8 mouse cellular contexts compared by ENCODE assay signal in the genomic region with DNA sequence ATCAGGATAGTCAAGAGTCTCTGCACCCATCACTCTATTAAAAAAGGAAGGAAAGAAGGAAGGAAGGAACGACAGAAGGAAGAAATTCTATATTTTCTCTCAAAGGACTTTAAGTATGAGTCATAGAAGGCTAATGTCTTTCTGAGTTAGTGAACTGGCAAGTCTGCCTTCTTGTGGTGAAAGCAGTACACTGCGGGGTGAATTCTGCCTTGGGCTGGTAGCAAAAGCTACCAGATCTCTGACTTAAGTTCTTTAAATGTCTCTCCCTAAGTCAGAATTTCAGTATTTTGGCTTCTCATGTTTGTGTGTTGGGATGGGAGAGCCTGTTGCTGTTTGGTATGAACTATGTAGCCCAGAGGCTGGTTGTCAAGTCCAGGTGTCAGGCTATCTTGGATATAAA. TPM values are rescaled to one million over a fixed set of nuclear protein-coding genes. Genes with fewer than 3 reads are reported as not detected.
DNase-seq lines count a peak whose midpoint lies in the region; ATAC-seq and TF ChIP-seq lines count a peak whose summit lies in the region.

No protein-coding gene starts in this region.

- H3K27me3 ChIP-seq in neural tube, embryonic 11.5 days (ENCODE audit: control insufficient read depth, insufficient read depth, low read length): no peaks in the 10 kb centered on the region
- no peaks in the 10 kb centered on the region for H3K27me3 ChIP-seq in forebrain, embryonic 12.5 days
- no peaks in the 10 kb centered on the region for H3K27me3 ChIP-seq in intestine, postnatal 0 days (replicated peaks; ENCODE audit: control insufficient read depth, insufficient read depth, low read length)
- H3K27me3 ChIP-seq in lung, embryonic 16.5 days (ENCODE audit: control insufficient read depth, insufficient read depth, low read depth, low read length): no peaks in the 10 kb centered on the region

- ATAC-seq in neural tube, embryonic 11.5 days (ENCODE audit: insufficient read depth, low FRiP score, low TSS enrichment): peak; percentile 31
- ATAC-seq in forebrain, embryonic 12.5 days (ENCODE audit: low FRiP score): peak; percentile 42
- peak; percentile 85 for ATAC-seq in intestine, postnatal 0 days
- peak; percentile 44; the same call in 1 of the 2 replicates for ATAC-seq in lung, embryonic 16.5 days (ENCODE audit: low read depth)

- WGBS in neural tube, embryonic 11.5 days: 44% methylated on average over 2 of the region's 2 CpGs
- 25% methylated on average over 2 of the region's 2 CpGs for WGBS in forebrain, embryonic 12.5 days
- 21% methylated on average over 2 of the region's 2 CpGs for WGBS in intestine, postnatal 0 days
- WGBS in lung, embryonic 16.5 days: 18% methylated on average over 2 of the region's 2 CpGs

- no peak overlapping the region for H3K27ac ChIP-seq in neural tube, embryonic 11.5 days (ENCODE audit: low read depth, low read length)
- peak overlapping the region; percentile 56 for H3K27ac ChIP-seq in forebrain, embryonic 12.5 days
- H3K27ac ChIP-seq in intestine, postnatal 0 days (ENCODE audit: low read depth, low read length): peak overlapping the region; percentile 82
- H3K27ac ChIP-seq in lung, embryonic 16.5 days (ENCODE audit: low read length): peak overlapping the region; percentile 66; the same call in 1 of the 2 replicates

- TF ChIP-seq CTCF in intestine, postnatal 0 days (IDR thresholded peaks at IDR 0.05; ENCODE audit: low read depth): peak; percentile 72

- H3K4me2 ChIP-seq in neural tube, embryonic 11.5 days (ENCODE audit: low read depth): peak overlapping the region; percentile 36
- H3K4me2 ChIP-seq in forebrain, embryonic 12.5 days: peak overlapping the region; percentile 50
- H3K4me2 ChIP-seq in intestine, postnatal 0 days (replicated peaks; ENCODE audit: low read depth): peak overlapping the region; percentile 63
- peak overlapping the region; percentile 55 for H3K4me2 ChIP-seq in lung, embryonic 16.5 days (ENCODE audit: low read depth, low read length)

- H3K9me3 ChIP-seq in neural tube, embryonic 11.5 days (ENCODE audit: control insufficient read depth, low read length): no peaks in the 10 kb centered on the region
- H3K9me3 ChIP-seq in forebrain, embryonic 12.5 days: no peaks in the 10 kb centered on the region
- H3K9me3 ChIP-seq in intestine, postnatal 0 days (ENCODE audit: control insufficient read depth): no peaks in the 10 kb centered on the region
- H3K9me3 ChIP-seq in lung, embryonic 16.5 days (ENCODE audit: control insufficient read depth, low read length): no peaks in the 10 kb centered on the region

- H3K9ac ChIP-seq in neural tube, embryonic 11.5 days (ENCODE audit: low read length): peak overlapping the region; percentile 29; the same call in 1 of the 2 replicates
- peak overlapping the region; percentile 33; the same call in 1 of the 2 replicates for H3K9ac ChIP-seq in forebrain, embryonic 12.5 days
- H3K9ac ChIP-seq in intestine, postnatal 0 days (ENCODE audit: low read depth, low read length): no peak overlapping the region
- peak overlapping the region; percentile 62 for H3K9ac ChIP-seq in lung, embryonic 16.5 days (ENCODE audit: low read length)

- no peaks in the 10 kb centered on the region for H3K36me3 ChIP-seq in neural tube, embryonic 11.5 days (ENCODE audit: control insufficient read depth, insufficient read depth, low read length)
- H3K36me3 ChIP-seq in forebrain, embryonic 12.5 days (replicated peaks): no peaks in the 10 kb centered on the region
- no peaks in the 10 kb centered on the region for H3K36me3 ChIP-seq in intestine, postnatal 0 days (ENCODE audit: control insufficient read depth, insufficient read depth)
- H3K36me3 ChIP-seq in lung, embryonic 16.5 days (ENCODE audit: control insufficient read depth, insufficient read depth, low read length): no peaks in the 10 kb centered on the region

- DNase-seq in neural tube, embryonic 11.5 days (ENCODE audit: low spot score): no peak
- no peak for DNase-seq in neural tube, embryonic 10.5 days (ENCODE audit: extremely low spot score, low spot score)
- DNase-seq in adipocyte (ENCODE audit: low spot score): peak; percentile 82
- DNase-seq in retina, postnatal 1 day: peak; percentile 60
- no peak for DNase-seq in urinary bladder, postnatal 25 days (ENCODE audit: low spot score)

- H3K4me1 ChIP-seq in neural tube, embryonic 11.5 days (ENCODE audit: control insufficient read depth, insufficient read depth, low read length): no peaks in the 10 kb centered on the region
- H3K4me1 ChIP-seq in forebrain, embryonic 12.5 days: no peaks in the 10 kb centered on the region
- H3K4me1 ChIP-seq in intestine, postnatal 0 days (replicated peaks; ENCODE audit: control insufficient read depth, insufficient read depth, low read length): 0 out of 2 replicates have a peak, but pooled peaks cover 3% of the 10 kb centered on the region
- H3K4me1 ChIP-seq in lung, embryonic 16.5 days (replicated peaks; ENCODE audit: control insufficient read depth, insufficient read depth, low read length): no peaks in the 10 kb centered on the region; the same call in 1 of the 2 replicates

- peak overlapping the region; percentile 39 for H3K4me3 ChIP-seq in neural tube, embryonic 11.5 days (ENCODE audit: low read depth, low read length)
- H3K4me3 ChIP-seq in forebrain, embryonic 12.5 days (replicated peaks): peak overlapping the region; percentile 47
- peak overlapping the region; percentile 36; the same call in 1 of the 2 replicates for H3K4me3 ChIP-seq in intestine, postnatal 0 days (ENCODE audit: low read depth, low read length)
- peak overlapping the region; percentile 55 for H3K4me3 ChIP-seq in lung, embryonic 16.5 days (ENCODE audit: low read length)

RNA-seq across cellular contexts. Expression of gene Zfp983, which starts 0.5 kb away (rescaled TPM):
- polyA plus RNA-seq in neural tube, embryonic 11.5 days (2014; fragmentation: Nextera tagmentation; extraction: Ambion mirVana): 7.2 and 10.5 TPM in 2 replicates
- polyA plus RNA-seq in forebrain, embryonic 12.5 days (2016; fragmentation: Nextera tagmentation; extraction: Ambion mirVana): 8.5 and 8.6 TPM in 2 replicates
- 1.9 and 2.0 TPM in 2 replicates for polyA plus RNA-seq in intestine, postnatal 0 days (2015; fragmentation: Nextera tagmentation; extraction: Ambion mirVana)
- polyA plus RNA-seq in lung, embryonic 16.5 days (2015; fragmentation: Nextera tagmentation; extraction: Ambion mirVana): 3.3 and 3.8 TPM in 2 replicates

RNA-seq across cellular contexts. Expression of gene Gm10226, which starts 41.7 kb away (rescaled TPM):
- 16.5 and 19.5 TPM in 2 replicates for polyA plus RNA-seq in neural tube, embryonic 11.5 days (2014; fragmentation: Nextera tagmentation; extraction: Ambion mirVana)
- 9.3 and 10.5 TPM in 2 replicates for polyA plus RNA-seq in forebrain, embryonic 12.5 days (2016; fragmentation: Nextera tagmentation; extraction: Ambion mirVana)
- 1.9 and 2.6 TPM in 2 replicates for polyA plus RNA-seq in intestine, postnatal 0 days (2015; fragmentation: Nextera tagmentation; extraction: Ambion mirVana)
- polyA plus RNA-seq in lung, embryonic 16.5 days (2015; fragmentation: Nextera tagmentation; extraction: Ambion mirVana): 4.1 and 5.3 TPM in 2 replicates

RNA-seq across cellular contexts. Expression of gene Zfp760, which starts 57.6 kb away (rescaled TPM):
- 21.0 and 22.5 TPM in 2 replicates for polyA plus RNA-seq in neural tube, embryonic 11.5 days (2014; fragmentation: Nextera tagmentation; extraction: Ambion mirVana)
- 25.1 and 25.9 TPM in 2 replicates for polyA plus RNA-seq in forebrain, embryonic 12.5 days (2016; fragmentation: Nextera tagmentation; extraction: Ambion mirVana)
- 2.3 and 2.5 TPM in 2 replicates for polyA plus RNA-seq in intestine, postnatal 0 days (2015; fragmentation: Nextera tagmentation; extraction: Ambion mirVana)
- polyA plus RNA-seq in lung, embryonic 16.5 days (2015; fragmentation: Nextera tagmentation; extraction: Ambion mirVana): 12.3 and 12.8 TPM in 2 replicates

Comparison
In these comparisons a context has a peak if more than half of its experiments do, and no peak if none do; other contexts are left out.
1. ATAC-seq: peak in every context shown above with its lines; median percentile 85 in intestine, postnatal 0 days; 44 in lung, embryonic 16.5 days; 42 in forebrain, embryonic 12.5 days; 31 in neural tube, embryonic 11.5 days.
2. DNase-seq: peak in adipocyte (single experiment) and retina, postnatal 1 day (single experiment); none in neural tube, embryonic 11.5 days (single experiment), neural tube, embryonic 10.5 days (single experiment) and urinary bladder, postnatal 25 days (single experiment).
3. Peak in every context shown above with its lines, with median percentiles within 50 percentile points of each other: H3K4me2 ChIP-seq and H3K4me3 ChIP-seq.